Mouse (Mus musculus): ENCODE data around the gene Ptprg. TPM values are rescaled to one million over a fixed set of nuclear protein-coding genes. Genes with fewer than 3 reads are reported as not detected.

Ptprg gene
- total and polyA plus RNA-seq, 2 experiments from 2014 or later = 28.5 to 88.7 TPM

DNA sequence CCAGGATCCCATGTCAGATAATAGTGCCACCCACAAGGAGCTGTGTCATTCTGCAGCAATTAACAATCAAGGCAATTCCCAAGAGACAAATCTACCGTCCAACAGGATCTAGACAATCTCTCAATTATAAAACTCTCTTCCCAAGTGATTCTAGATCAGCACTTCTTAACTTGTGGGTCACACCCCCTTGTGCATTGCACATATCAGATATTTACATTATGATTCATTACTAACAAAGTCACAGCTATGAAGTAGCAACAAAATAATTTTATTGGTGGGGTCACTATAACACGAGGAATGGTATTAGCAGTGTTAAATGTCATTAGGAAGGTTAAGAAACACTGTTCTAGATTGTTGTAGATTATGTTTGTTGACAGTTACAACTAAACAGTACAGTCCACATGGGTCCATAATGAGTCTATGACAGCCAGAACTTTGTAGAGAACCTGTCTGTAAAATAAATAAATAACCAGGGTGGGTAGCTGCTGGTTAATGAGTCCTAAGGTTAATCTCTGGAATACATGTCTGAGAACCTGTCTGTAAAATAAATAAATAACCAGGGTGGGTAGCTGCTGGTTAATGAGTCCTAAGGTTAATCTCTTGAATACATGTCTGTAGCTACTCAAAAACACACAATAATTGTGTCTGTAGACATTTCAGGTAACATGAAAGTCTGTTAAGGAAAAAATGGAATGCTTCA is 520.2 kb downstream of the Ptprg start:
- Histone ChIP-seq H3K27me3 (ENCODE audit: insufficient read depth, low read length) (no peaks in the 10 kb centered on the region), H3K4me2 (ENCODE audit: low read depth) (no peak overlapping the region), H3K4me1 (ENCODE audit: insufficient read depth) (no peaks in the 10 kb centered on the region), H3K27ac (ENCODE audit: low read depth, low read length) (no peak overlapping the region), H3K4me3 (ENCODE audit: low read depth, low read length) (no peak overlapping the region), H3K36me3 (ENCODE audit: insufficient read depth) (no peaks in the 10 kb centered on the region), H3K9ac (no peak overlapping the region), H3K9me3 (ENCODE audit: low read length) (no peaks in the 10 kb centered on the region)
- ATAC-seq (no peak), DNase-seq (no peak)
- no peak for TF ChIP-seq CTCF (IDR thresholded peaks at IDR 0.05; ENCODE audit: low read depth)
- WGBS = 78% methylated on average over 2 of the region's 2 CpGs

DNA sequence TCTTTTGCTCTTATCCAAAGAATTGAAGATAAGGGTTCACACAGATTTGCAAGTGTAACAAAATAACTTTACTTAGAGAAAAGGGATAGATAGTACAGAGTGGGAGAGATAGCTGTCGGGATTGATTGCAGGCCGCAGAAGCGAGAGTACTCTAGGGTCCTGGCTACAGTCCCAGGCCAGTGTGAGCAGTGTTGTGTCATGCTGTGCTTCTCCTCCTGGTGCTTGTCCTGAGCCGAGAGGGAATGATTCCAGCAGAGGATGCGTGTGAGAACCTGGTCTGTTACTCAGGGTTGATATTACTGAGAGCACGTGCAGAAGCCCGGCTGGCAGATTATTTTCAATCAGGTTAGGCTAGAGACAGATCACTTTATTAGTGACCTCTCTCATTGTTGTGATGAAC is 523.9 kb downstream of the Ptprg start:
- 75% methylated on average over 7 of the region's 7 CpGs for WGBS
- ATAC-seq (no peak), DNase-seq (no peak)
- H3K4me3 ChIP-seq (ENCODE audit: low read depth, low read length) = no peak overlapping the region
- no peak overlapping the region for H3K27ac ChIP-seq (ENCODE audit: low read depth, low read length)
- no peak overlapping the region for H3K4me2 ChIP-seq (ENCODE audit: low read depth)
- H3K27me3 ChIP-seq (ENCODE audit: insufficient read depth, low read length) = no peaks in the 10 kb centered on the region
- no peak overlapping the region for H3K9ac ChIP-seq
- no peaks in the 10 kb centered on the region for H3K4me1 ChIP-seq (ENCODE audit: insufficient read depth)
- H3K36me3 ChIP-seq (ENCODE audit: insufficient read depth) = no peaks in the 10 kb centered on the region
- no peak for TF ChIP-seq CTCF (IDR thresholded peaks at IDR 0.05; ENCODE audit: low read depth)
- H3K9me3 ChIP-seq (ENCODE audit: low read length) = no peaks in the 10 kb centered on the region

- Histone ChIP-seq H3K4me1 (ENCODE audit: insufficient read depth) (no peaks in the 10 kb centered on the region), H3K4me2 (ENCODE audit: low read depth) (no peak overlapping the region), H3K36me3 (ENCODE audit: insufficient read depth) (no peaks in the 10 kb centered on the region), H3K27me3 (ENCODE audit: insufficient read depth, low read length) (no peaks in the 10 kb centered on the region), H3K9me3 (ENCODE audit: low read length) (no peaks in the 10 kb centered on the region), H3K27ac (ENCODE audit: low read depth, low read length) (no peak overlapping the region), H3K9ac (no peak overlapping the region), H3K4me3 (ENCODE audit: low read depth, low read length) (no peak overlapping the region)
- no peak for TF ChIP-seq CTCF (IDR thresholded peaks at IDR 0.05; ENCODE audit: low read depth)
- no peak for DNase-seq
- WGBS = 34% methylated on average over 6 of the region's 6 CpGs
- peak; percentile 20; the same call in 1 of the 2 replicates for ATAC-seq
These were observed 525.9 kb downstream of the Ptprg start for GRCm38 (mm10) chr14:12079250-12079649.

- H3K9me3 ChIP-seq (ENCODE audit: low read length) = no peaks in the 10 kb centered on the region
- 14% methylated on average over 4 of the region's 4 CpGs for WGBS
- H3K4me1 ChIP-seq (ENCODE audit: insufficient read depth) = no peaks in the 10 kb centered on the region
- H3K36me3 ChIP-seq (ENCODE audit: insufficient read depth) = no peaks in the 10 kb centered on the region
- ATAC-seq (0 out of 2 replicates have a peak, but pooled peaks have one; percentile 5), DNase-seq (no peak)
- no peak overlapping the region for H3K4me3 ChIP-seq (ENCODE audit: low read depth, low read length)
- TF ChIP-seq CTCF (IDR thresholded peaks at IDR 0.05; ENCODE audit: low read depth) = no peak
- H3K9ac ChIP-seq = no peak overlapping the region
- no peak overlapping the region for H3K27ac ChIP-seq (ENCODE audit: low read depth, low read length)
- no peak overlapping the region for H3K4me2 ChIP-seq (ENCODE audit: low read depth)
- H3K27me3 ChIP-seq (ENCODE audit: insufficient read depth, low read length) = no peaks in the 10 kb centered on the region
These were observed 526.6 kb downstream of the Ptprg start for GRCm38 (mm10) chr14:12079833-12080401.

DNA sequence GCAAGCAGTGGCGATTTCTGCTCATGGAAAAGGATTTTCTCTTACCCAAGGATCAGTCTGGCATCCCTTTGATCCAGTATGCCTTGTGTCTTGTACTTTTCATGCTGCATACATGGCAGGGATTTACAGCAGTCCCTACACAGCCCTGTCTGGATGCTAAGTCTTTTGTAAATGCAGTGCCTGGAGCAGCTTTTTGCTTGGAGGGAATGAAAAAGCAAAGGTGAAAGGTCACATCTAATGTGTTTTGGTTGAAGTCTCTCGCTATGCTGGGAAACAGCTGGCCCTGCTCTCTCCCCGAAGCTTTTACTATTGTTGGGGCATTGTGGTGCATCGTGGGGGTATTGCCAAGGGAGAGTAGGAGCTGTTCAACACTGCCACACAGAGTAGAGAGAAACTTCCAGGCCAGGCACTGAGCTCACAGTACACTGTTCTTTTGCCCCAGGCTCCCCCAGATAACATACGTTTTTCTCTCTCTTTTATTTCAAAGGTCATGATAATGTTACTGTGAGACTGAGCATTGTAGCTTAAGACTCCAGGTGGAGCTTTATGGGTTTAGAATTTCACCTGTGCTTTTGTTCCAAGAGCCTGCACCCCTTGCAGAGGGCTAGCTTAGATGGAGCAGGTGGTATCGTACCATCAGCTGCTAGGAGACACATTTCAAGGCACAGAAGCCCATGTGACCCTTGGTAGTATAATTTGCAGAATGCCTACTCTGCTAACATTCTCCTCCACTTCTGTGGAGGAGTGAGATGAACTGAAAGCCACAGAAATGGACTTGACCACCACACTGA is 529.0 kb downstream of the Ptprg start:
- TF ChIP-seq CTCF (IDR thresholded peaks at IDR 0.05; ENCODE audit: low read depth) = no peak
- no peaks in the 10 kb centered on the region for H3K27me3 ChIP-seq (ENCODE audit: insufficient read depth, low read length)
- H3K4me1 ChIP-seq (ENCODE audit: insufficient read depth) = no peaks in the 10 kb centered on the region
- no peak overlapping the region for H3K4me2 ChIP-seq (ENCODE audit: low read depth)
- H3K4me3 ChIP-seq (ENCODE audit: low read depth, low read length) = no peak overlapping the region
- ATAC-seq (no peak), DNase-seq (no peak)
- 29% methylated on average over 6 of the region's 6 CpGs for WGBS
- H3K9ac ChIP-seq = no peak overlapping the region
- no peaks in the 10 kb centered on the region for H3K9me3 ChIP-seq (ENCODE audit: low read length)
- H3K36me3 ChIP-seq (ENCODE audit: insufficient read depth) = no peaks in the 10 kb centered on the region
- no peak overlapping the region for H3K27ac ChIP-seq (ENCODE audit: low read depth, low read length)

DNA sequence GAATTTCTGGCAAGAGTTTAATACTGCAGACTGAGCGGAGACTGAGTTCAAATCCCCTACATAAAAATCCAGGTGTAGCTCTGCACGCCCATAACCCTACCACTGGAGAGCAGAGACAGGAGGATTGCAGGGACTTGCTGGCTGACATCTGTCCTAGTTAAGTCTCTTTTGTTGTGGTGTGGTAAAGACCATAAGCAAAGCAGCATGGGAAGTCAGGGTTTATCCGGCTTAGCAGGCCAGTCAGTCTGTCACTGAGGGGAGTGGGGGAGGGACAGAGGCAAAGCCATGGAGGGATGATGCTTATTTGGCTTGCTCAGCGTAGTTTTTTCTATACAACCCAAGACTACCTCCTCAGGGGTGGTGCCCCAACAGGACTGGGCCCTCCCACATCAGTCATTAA is 530.7 kb downstream of the Ptprg start:
- no peaks in the 10 kb centered on the region for H3K27me3 ChIP-seq (ENCODE audit: insufficient read depth, low read length)
- WGBS = 75% methylated on average over 4 of the region's 4 CpGs
- H3K36me3 ChIP-seq (ENCODE audit: insufficient read depth) = no peaks in the 10 kb centered on the region
- ATAC-seq (no peak), DNase-seq (no peak)
- no peak overlapping the region for H3K4me2 ChIP-seq (ENCODE audit: low read depth)
- no peak overlapping the region for H3K27ac ChIP-seq (ENCODE audit: low read depth, low read length)
- no peaks in the 10 kb centered on the region for H3K4me1 ChIP-seq (ENCODE audit: insufficient read depth)
- H3K9me3 ChIP-seq (ENCODE audit: low read length) = no peaks in the 10 kb centered on the region
- H3K9ac ChIP-seq = no peak overlapping the region
- H3K4me3 ChIP-seq (ENCODE audit: low read depth, low read length) = no peak overlapping the region
- no peak for TF ChIP-seq CTCF (IDR thresholded peaks at IDR 0.05; ENCODE audit: low read depth)

DNA sequence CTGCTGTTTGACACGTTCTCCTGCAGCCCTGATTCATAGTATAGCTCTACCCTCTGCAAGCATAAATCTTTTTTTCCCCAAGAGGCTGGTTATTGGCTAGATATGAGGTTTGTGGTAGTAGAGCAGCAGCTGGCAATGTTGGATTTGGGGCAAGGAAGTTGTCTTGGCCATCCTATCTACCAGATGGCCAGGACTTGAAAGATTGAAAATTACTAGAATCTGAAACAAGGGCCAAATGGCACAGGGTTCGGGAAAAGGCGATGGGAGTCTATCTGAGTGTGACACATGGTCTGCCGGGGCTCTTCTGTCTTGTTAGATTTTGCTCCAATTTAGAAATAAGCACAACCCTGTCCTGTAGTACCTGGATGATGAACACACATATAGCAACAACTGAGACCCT is 531.7 kb downstream of the Ptprg start:
- DNase-seq (peak; percentile 16), ATAC-seq (peak; percentile 55; the same call in 1 of the 2 replicates)
- Histone ChIP-seq H3K4me2 (ENCODE audit: low read depth) (no peak overlapping the region), H3K9ac (no peak overlapping the region), H3K27ac (ENCODE audit: low read depth, low read length) (no peak overlapping the region), H3K4me1 (ENCODE audit: insufficient read depth) (no peaks in the 10 kb centered on the region), H3K36me3 (ENCODE audit: insufficient read depth) (no peaks in the 10 kb centered on the region), H3K27me3 (ENCODE audit: insufficient read depth, low read length) (no peaks in the 10 kb centered on the region), H3K9me3 (ENCODE audit: low read length) (no peaks in the 10 kb centered on the region), H3K4me3 (ENCODE audit: low read depth, low read length) (no peak overlapping the region)
- WGBS = 75% methylated on average over 4 of the region's 4 CpGs
- TF ChIP-seq CTCF (IDR thresholded peaks at IDR 0.05; ENCODE audit: low read depth) = no peak
